Mouse (Mus musculus): ENCODE results near the gene Ift46.

- TF ChIP-seq CTCF (conservative IDR thresholded peaks at IDR 0.05; ENCODE audit: low read length) = no peak
- no peak for TF ChIP-seq POU5F1 (IDR thresholded peaks at IDR 0.05; ENCODE audit: borderline replicate concordance, low read length)
Observed at GRCm38 (mm10) chr9:44726431-44727146, 41.1 kb upstream of the Ift46 start.

Data from E14TG2a.4 (cell line).